Mouse (Mus musculus) left cerebral cortex, adult 8-10 months (tissue): ENCODE measurements around the gene Kcnh3. TPM values are rescaled to one million over a fixed set of nuclear protein-coding genes. Genes with fewer than 3 reads are reported as not detected.

Experiments used
- DNase-seq, 2 experiments: peaks; one replicate each; pipeline ENCODE4 v3.0.0; 2022; ENCODE audit warnings: low spot score in 2 of 2
- total RNA-seq, 4 experiments: library from RNA; stranded (reverse); gene quantifications; 2 replicates each; pipeline ENCODE4 v1.2.4; 2022

Kcnh3 gene
- total RNA-seq, 4 experiments from 2014 or later, result 141 to 172 (median 154) TPM

DNA sequence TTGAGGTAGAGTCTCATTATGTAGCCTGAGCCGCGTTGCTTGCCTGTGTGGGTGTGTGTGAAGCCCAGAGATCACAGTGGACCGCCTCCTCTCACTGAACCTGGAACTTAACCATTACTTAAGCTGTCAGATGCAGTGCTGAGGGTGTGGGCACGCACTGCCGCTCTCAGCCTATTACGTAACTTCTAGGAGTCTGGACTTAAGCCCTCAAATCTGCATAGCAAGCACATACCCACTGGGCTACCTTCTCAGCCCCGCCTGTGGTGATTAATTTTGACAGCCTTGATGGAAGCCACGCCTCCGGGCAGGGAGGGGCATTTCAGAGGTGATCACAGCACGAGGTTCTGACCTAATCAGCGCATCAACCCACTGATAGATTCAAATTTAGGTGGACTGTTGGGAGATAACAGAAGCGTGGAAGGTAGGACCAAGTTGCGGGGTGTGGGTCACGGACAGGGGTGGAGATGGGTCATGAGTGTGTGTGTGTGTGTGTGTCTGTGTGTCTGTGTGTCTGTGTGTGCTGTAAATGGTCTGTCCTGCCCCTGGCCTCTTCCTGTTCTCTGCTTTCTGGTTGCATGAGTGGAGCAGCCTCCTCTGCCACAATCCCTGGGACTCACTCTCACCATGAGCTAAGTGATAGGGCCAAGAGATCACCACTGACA is 60.0 kb downstream of the Kcnh3 start:
- no peak for DNase-seq

DNA sequence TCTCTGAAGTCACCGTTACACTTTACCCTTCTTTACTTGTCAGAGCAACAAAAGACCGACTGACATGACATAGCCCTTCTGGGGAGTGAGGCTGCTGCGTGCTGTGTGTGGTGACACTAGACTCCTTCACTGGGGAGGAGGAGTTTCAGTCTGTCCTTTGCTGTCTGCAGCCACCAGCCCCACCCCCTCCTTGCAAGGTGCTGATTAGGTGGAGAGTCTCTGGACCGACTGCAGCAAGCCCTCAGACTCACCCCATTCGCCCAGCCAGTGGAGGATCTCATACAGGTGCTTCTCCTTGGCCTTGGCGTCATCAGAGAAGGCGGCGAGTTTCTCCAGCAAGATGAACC is 60.5 kb downstream of the Kcnh3 start:
- no peak for DNase-seq

DNA sequence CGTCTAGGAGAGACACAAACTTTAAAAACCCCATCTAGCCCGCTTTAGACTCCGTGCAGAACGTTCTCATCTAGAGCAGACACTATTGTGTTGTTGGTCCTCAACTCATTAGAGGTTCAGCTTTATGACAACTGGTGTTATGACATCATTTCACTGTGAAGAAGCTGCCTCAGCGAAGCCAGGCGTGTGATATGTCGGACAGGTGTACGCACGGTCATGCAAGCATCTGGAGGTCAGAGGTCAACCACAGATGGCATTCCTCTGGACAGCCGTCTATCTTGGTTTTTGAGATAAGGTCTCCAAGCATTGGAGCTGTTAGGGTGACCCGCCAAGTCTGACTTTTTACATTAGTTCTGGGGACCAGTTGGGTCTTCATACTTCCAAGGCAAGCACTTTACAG is 65.9 kb downstream of the Kcnh3 start:
- DNase-seq, result no peak

Other genes starting within 250 kb of the Kcnh3 start
- 10 to 100 TPM; 41.1 to 59.7 (median 56.5) TPM for gene Tuba1c, start 195.0 kb upstream of the Kcnh3 start, total RNA-seq
- gene Prph, start 169.7 kb upstream of the Kcnh3 start, total RNA-seq, result 1 to 10 TPM in 3 of 4 experiments, under 1 TPM in 1; 0.73 to 1.5 (median 1.2) TPM
- under 1 TPM in 2 of 4 experiments, not detected in 2; 0.74 to 0.95 TPM for gene Troap, start 150.3 kb upstream of the Kcnh3 start, total RNA-seq
- gene C1ql4, start 137.0 kb upstream of the Kcnh3 start, total RNA-seq, result not detected
- gene Dnajc22, start 131.7 kb upstream of the Kcnh3 start, total RNA-seq, result under 1 TPM in 3 of 4 experiments, not detected in 1; 0.30 to 0.56 (median 0.34) TPM
- gene Spats2, start 98.9 kb upstream of the Kcnh3 start, total RNA-seq, result 10 to 100 TPM; 29.7 to 34.1 (median 33.2) TPM
- 10 to 100 TPM; 86.7 to 96.0 (median 87.8) TPM for gene Mcrs1, start 27.1 kb downstream of the Kcnh3 start, total RNA-seq
- 10 to 100 TPM; 87.9 to 95.7 (median 93.4) TPM for gene Prpf40b, start 70.2 kb downstream of the Kcnh3 start, total RNA-seq
- gene Fam186b, start 71.0 kb downstream of the Kcnh3 start, total RNA-seq, result 1 to 10 TPM in 3 of 4 experiments, under 1 TPM in 1; 0.58 to 2.1 (median 1.1) TPM
- gene Fmnl3, start 145.6 kb downstream of the Kcnh3 start, total RNA-seq, result 10 to 100 TPM; 10.7 to 14.2 (median 12.7) TPM
- gene Tmbim6, start 168.0 kb downstream of the Kcnh3 start, total RNA-seq, result 100 to 1,000 TPM; 336 to 365 (median 345) TPM
- gene Nckap5l, start 232.9 kb downstream of the Kcnh3 start, total RNA-seq, result 10 to 100 TPM; 19.1 to 22.9 (median 19.5) TPM
- 1 to 10 TPM; 4.5 to 6.2 (median 6.2) TPM for gene Bcdin3d, start 249.9 kb downstream of the Kcnh3 start, total RNA-seq